Mouse (Mus musculus): ENCODE measurements around the gene Xaf1. TPM values are rescaled to one million over a fixed set of nuclear protein-coding genes. Genes with fewer than 3 reads are reported as not detected.

Xaf1 gene
- 10 to 100 TPM; 19.5 to 23.8 TPM for total RNA-seq (2021)
- long read RNA-seq, experiment 1, partial matches to known transcripts = 3 of 7 reads
- long read RNA-seq, experiment 1, other reads (novel, unspliced or antisense) = 3 of 7 reads
- long read RNA-seq, experiment 2, partial matches to known transcripts = 2 of 4 reads
- long read RNA-seq, experiment 2, other reads (novel, unspliced or antisense) = 1 of 4 reads

- DNase-seq (ENCODE audit: low spot score in 2 of 2) = peak in 1 of 2 experiments; percentile 40
Observed at GRCm38 (mm10) chr11:72301334-72301733, at the start of gene Xaf1. TSS of gene Xaf1 (plus strand) at chr11:72301629.

GRCm38 (mm10) chr11:72255629-72256028, 45.8 kb upstream of the Xaf1 start:
- DNase-seq (ENCODE audit: low spot score in 2 of 2) = no peak

- no peak for DNase-seq (ENCODE audit: low spot score in 2 of 2)
Observed at GRCm38 (mm10) chr11:72256441-72256840, 45.0 kb upstream of the Xaf1 start.

GRCm38 (mm10) chr11:72265483-72265882, 35.9 kb upstream of the Xaf1 start:
- no peak for DNase-seq (ENCODE audit: low spot score in 2 of 2)

- DNase-seq (ENCODE audit: low spot score in 2 of 2) = peak; percentile 9 to 14
Observed at GRCm38 (mm10) chr11:72266207-72266959, 35.0 kb upstream of the Xaf1 start.

GRCm38 (mm10) chr11:72266960-72267560, 34.4 kb upstream of the Xaf1 start, which contains the start of gene Slc13a5:
TSS of gene Slc13a5 (minus strand) at chr11:72267222.
- DNase-seq (ENCODE audit: low spot score in 2 of 2) = no peak

- DNase-seq (ENCODE audit: low spot score in 2 of 2) = no peak
Observed at GRCm38 (mm10) chr11:72271761-72272160, 29.7 kb upstream of the Xaf1 start.

- no peak for DNase-seq (ENCODE audit: low spot score in 2 of 2)
Observed at GRCm38 (mm10) chr11:72273341-72273740, 28.1 kb upstream of the Xaf1 start.

GRCm38 (mm10) chr11:72281143-72281851, 20.1 kb upstream of the Xaf1 start:
- DNase-seq (ENCODE audit: low spot score in 2 of 2) = no peak

- DNase-seq (ENCODE audit: low spot score in 2 of 2) = no peak
Observed at GRCm38 (mm10) chr11:72281852-72282400, 19.5 kb upstream of the Xaf1 start.

GRCm38 (mm10) chr11:72283486-72284224, 17.8 kb upstream of the Xaf1 start:
- DNase-seq (ENCODE audit: low spot score in 2 of 2) = no peak

GRCm38 (mm10) chr11:72284532-72285182, 16.8 kb upstream of the Xaf1 start:
- no peak for DNase-seq (ENCODE audit: low spot score in 2 of 2)

- DNase-seq (ENCODE audit: low spot score in 2 of 2) = no peak
Observed at GRCm38 (mm10) chr11:72285971-72286480, 15.4 kb upstream of the Xaf1 start.

GRCm38 (mm10) chr11:72286651-72287050, 14.8 kb upstream of the Xaf1 start:
- DNase-seq (ENCODE audit: low spot score in 2 of 2) = no peak

GRCm38 (mm10) chr11:72287126-72287525, 14.3 kb upstream of the Xaf1 start:
- no peak for DNase-seq (ENCODE audit: low spot score in 2 of 2)

- no peak for DNase-seq (ENCODE audit: low spot score in 2 of 2)
Observed at GRCm38 (mm10) chr11:72287543-72287942, 13.9 kb upstream of the Xaf1 start.

GRCm38 (mm10) chr11:72293116-72293515, 8.3 kb upstream of the Xaf1 start:
- DNase-seq (ENCODE audit: low spot score in 2 of 2) = no peak

- DNase-seq (ENCODE audit: low spot score in 2 of 2) = no peak
Observed at GRCm38 (mm10) chr11:72302230-72302629, 801 bp downstream of the Xaf1 start.

- no peak for DNase-seq (ENCODE audit: low spot score in 2 of 2)
Observed at GRCm38 (mm10) chr11:72307461-72307860, 6.0 kb downstream of the Xaf1 start.

- no peak for DNase-seq (ENCODE audit: low spot score in 2 of 2)
Observed at GRCm38 (mm10) chr11:72308982-72309381, 7.6 kb downstream of the Xaf1 start.
